Mouse (Mus musculus): ENCODE data around the gene Olfr525.

The Olfr525 gene

GRCm38 (mm10) chr7:140320558-140320957 is at the start of gene Olfr525:
Olfr525 (plus strand) TSS chr7:140320858.
- no peak for DNase-seq (ENCODE audit: inconsistent ontology term)

- DNase-seq (ENCODE audit: inconsistent ontology term) = no peak
These were observed 24.9 kb upstream of the Olfr525 start for GRCm38 (mm10) chr7:140295746-140296145.

- no peak for DNase-seq (ENCODE audit: inconsistent ontology term)
These were observed 23.8 kb upstream of the Olfr525 start for GRCm38 (mm10) chr7:140296876-140297275.

- no peak for DNase-seq (ENCODE audit: inconsistent ontology term)
These were observed 21.2 kb upstream of the Olfr525 start for GRCm38 (mm10) chr7:140299416-140299815.

- no peak for DNase-seq (ENCODE audit: inconsistent ontology term)
These were observed 735 bp upstream of the Olfr525 start for GRCm38 (mm10) chr7:140319861-140320385.

GRCm38 (mm10) chr7:140321135-140321534 is 477 bp downstream of the Olfr525 start:
- no peak for DNase-seq (ENCODE audit: inconsistent ontology term)

GRCm38 (mm10) chr7:140329766-140330304 is 9.2 kb downstream of the Olfr525 start:
- peak; percentile 26 for DNase-seq (ENCODE audit: inconsistent ontology term)

- no peak for DNase-seq (ENCODE audit: inconsistent ontology term)
These were observed 13.1 kb downstream of the Olfr525 start, which contains the start of gene Olfr527 for GRCm38 (mm10) chr7:140333717-140334116. Olfr527 (plus strand) TSS chr7:140334017.

- DNase-seq (ENCODE audit: inconsistent ontology term) = no peak
These were observed 40.9 kb downstream of the Olfr525 start, which contains the start of gene Olfr60 for GRCm38 (mm10) chr7:140361571-140361970. Olfr60 (minus strand) TSS chr7:140361671.

- no peak for DNase-seq (ENCODE audit: inconsistent ontology term)
These were observed 53.6 kb downstream of the Olfr525 start for GRCm38 (mm10) chr7:140374300-140374699.

GRCm38 (mm10) chr7:140376231-140376630 is 55.6 kb downstream of the Olfr525 start, which contains the start of gene Olfr530:
Olfr530 (minus strand) TSS chr7:140376331.
- no peak for DNase-seq (ENCODE audit: inconsistent ontology term)

- DNase-seq (ENCODE audit: inconsistent ontology term) = no peak
These were observed 56.3 kb downstream of the Olfr525 start for GRCm38 (mm10) chr7:140376911-140377310.

Measured in Muller cell, postnatal 12 days (primary cell).